In the genomic region with DNA sequence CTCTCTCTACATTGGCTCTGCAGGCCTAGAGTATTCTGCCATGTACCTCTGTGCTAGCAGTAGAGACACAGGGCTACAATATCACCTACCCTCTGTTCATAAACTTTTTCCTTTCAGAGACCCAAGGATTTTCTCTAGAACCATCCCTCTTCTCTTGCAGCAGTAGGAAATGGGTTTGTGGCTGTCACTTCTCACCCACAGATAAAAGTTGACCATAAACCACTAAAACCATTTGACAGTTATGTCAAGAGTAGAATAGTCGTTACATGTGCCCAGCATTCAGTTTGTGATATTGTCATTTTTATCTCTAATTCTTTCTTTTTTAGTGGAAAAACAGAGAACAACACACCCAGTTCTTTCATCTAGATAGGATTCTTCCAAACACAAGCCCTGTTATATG, we compare ENCODE assay signal across 17 mouse cellular contexts.
"Had no signal": no experiment of that assay in that cellular context is flagged by ENCODE, and none has a peak within 500 bp of the region (broad histone marks: within the 10 kb centered on the region; RNA-seq: fewer than 3 reads in every experiment).

No protein-coding gene starts in this region.

- H3K9me3 ChIP-seq: intestine, embryonic 15.5 days; kidney, embryonic 15.5 days; limb, embryonic 10.5 days; liver, embryonic 15.5 days; lung, embryonic 15.5 days; midbrain, embryonic 12.5 days; neural tube, embryonic 13.5 days had no signal

- H3K4me3 ChIP-seq: intestine, embryonic 15.5 days; kidney, embryonic 15.5 days; limb, embryonic 10.5 days; liver, embryonic 15.5 days; lung, embryonic 15.5 days; midbrain, embryonic 12.5 days; neural tube, embryonic 13.5 days had no signal

- DNase-seq: kidney, adult 18-20 months; kidney, postnatal 14 days; lung, postnatal 14 days; retina, postnatal 1 day; right cerebral cortex, postnatal 4 days; spleen, adult 18-20 months; thymus, adult 18-20 months; thymus, postnatal 25 days had no signal

- H3K27ac ChIP-seq: intestine, embryonic 15.5 days; kidney, embryonic 15.5 days; limb, embryonic 10.5 days; liver, embryonic 15.5 days; lung, embryonic 15.5 days; macrophage; midbrain, embryonic 12.5 days; neural tube, embryonic 13.5 days had no signal

- H3K4me2 ChIP-seq: intestine, embryonic 15.5 days; kidney, embryonic 15.5 days; liver, embryonic 15.5 days; lung, embryonic 15.5 days; midbrain, embryonic 12.5 days; neural tube, embryonic 13.5 days had no signal

- H3K36me3 ChIP-seq: intestine, embryonic 15.5 days; kidney, embryonic 15.5 days; limb, embryonic 10.5 days; liver, embryonic 15.5 days; lung, embryonic 15.5 days; midbrain, embryonic 12.5 days; neural tube, embryonic 13.5 days had no signal

- H3K27me3 ChIP-seq: intestine, embryonic 15.5 days; kidney, embryonic 15.5 days; liver, embryonic 15.5 days; lung, embryonic 15.5 days; midbrain, embryonic 12.5 days; neural tube, embryonic 13.5 days had no signal

- H3K4me1 ChIP-seq: intestine, embryonic 15.5 days; kidney, embryonic 15.5 days; limb, embryonic 10.5 days; liver, embryonic 15.5 days; lung, embryonic 15.5 days; midbrain, embryonic 12.5 days; neural tube, embryonic 13.5 days had no signal

- ATAC-seq: intestine, embryonic 15.5 days; midbrain, embryonic 16.5 days had no signal

- H3K9ac ChIP-seq: intestine, embryonic 15.5 days; kidney, embryonic 15.5 days; liver, embryonic 15.5 days; lung, embryonic 15.5 days; midbrain, embryonic 12.5 days; neural tube, embryonic 13.5 days had no signal
